Mouse (Mus musculus): ENCODE measurements around the gene Selenot.
"Not testable (repeated sequence)": the region's sequence is repeated elsewhere in the genome, so short reads cannot be mapped to it uniquely, and the experiment has no call there.

Selenot gene

DNA sequence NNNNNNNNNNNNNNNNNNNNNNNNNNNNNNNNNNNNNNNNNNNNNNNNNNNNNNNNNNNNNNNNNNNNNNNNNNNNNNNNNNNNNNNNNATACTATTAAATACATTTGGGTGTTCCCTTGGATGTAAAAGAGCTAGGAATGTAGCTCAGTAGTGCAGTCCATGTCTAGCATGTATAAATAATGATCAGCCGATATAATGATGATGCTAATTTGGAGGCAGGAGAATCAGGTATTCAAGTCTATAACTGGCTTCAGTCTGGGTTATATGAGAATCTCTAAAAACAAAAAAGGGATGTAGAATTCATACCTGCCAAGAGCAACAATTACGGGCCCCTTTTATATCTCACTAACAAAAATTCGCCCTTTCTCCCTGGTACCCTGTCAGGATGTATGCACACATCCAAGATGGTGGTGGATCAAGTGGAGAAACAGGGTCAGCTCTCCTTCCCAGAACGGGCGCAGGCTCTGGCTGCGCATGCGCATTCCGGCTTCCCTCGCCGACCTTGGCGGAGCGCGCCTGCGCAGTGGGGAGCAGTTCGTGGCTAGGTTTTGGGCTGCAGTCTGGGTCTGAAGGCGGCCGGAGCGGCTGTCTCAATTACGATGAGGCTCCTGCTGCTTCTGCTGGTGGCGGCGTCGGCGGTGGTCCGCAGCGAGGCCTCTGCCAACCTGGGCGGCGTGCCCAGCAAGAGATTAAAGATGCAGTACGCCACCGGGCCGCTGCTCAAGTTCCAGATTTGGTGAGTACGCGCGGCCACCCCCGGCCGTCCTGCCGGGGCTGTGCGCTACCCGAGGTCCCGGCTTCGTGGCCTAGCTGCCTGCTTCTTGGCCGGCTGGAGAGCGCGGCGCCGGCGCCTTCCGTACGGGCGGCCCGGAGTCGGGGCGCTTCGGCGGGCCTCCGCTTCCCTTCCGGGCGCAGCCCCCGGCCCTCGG is at the start of gene Selenot:
Selenot (plus strand) TSS at position 500 of the 930 bp plus-strand sequence.
- DNase-seq (ENCODE audit: low spot score): peak; percentile 98

- DNase-seq (ENCODE audit: low spot score): no peak
Measured at GRCm38 (mm10) chr3:58536573-58536972, 39.9 kb upstream of the Selenot start.

GRCm38 (mm10) chr3:58552001-58552811 is 24.2 kb upstream of the Selenot start:
- no peak for DNase-seq (ENCODE audit: low spot score)

GRCm38 (mm10) chr3:58556649-58557048 is 19.8 kb upstream of the Selenot start:
- DNase-seq (ENCODE audit: low spot score): peak; percentile 29

DNA sequence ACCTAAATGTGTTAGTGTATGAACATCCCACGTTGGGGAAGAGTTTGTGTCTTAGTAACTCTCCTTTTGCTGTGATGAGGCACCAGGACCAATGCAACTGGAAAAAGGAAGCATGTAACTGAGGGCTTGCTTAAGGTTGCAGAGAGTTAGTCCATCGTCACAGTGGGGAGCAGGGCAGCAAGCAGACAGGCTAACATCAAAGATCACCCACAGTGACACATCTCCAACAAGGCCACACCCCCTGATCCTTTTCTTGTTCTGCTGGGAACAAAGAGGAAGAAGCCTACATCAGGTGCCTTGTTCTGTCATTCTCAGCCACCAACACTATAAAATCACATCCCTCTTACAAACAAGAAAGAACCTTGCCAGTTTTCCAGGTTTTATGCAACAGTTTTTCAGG is 16.5 kb upstream of the Selenot start:
- DNase-seq (ENCODE audit: low spot score): no peak

GRCm38 (mm10) chr3:58561437-58561836 is 15.0 kb upstream of the Selenot start:
- no peak for DNase-seq (ENCODE audit: low spot score)

DNA sequence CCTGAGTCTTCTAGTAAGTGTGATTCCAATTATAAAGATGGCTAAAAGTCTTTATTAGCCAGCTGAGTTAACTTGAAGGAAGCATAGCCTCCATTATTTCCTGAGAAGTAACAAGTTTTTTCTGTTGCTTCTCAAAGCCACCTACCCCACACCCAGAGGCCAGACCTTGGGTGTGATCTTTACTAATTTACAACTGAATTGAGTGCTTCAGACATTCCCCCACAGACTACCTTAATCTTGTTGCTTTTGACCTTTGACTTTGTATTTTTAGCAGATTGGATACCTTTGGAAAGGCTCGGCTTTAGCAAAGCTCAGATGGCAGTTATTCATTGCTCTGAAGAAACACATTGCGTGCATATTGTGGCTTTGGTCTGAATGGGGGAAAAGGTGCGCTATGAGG is 5.6 kb upstream of the Selenot start:
- no peak for DNase-seq (ENCODE audit: low spot score)

DNA sequence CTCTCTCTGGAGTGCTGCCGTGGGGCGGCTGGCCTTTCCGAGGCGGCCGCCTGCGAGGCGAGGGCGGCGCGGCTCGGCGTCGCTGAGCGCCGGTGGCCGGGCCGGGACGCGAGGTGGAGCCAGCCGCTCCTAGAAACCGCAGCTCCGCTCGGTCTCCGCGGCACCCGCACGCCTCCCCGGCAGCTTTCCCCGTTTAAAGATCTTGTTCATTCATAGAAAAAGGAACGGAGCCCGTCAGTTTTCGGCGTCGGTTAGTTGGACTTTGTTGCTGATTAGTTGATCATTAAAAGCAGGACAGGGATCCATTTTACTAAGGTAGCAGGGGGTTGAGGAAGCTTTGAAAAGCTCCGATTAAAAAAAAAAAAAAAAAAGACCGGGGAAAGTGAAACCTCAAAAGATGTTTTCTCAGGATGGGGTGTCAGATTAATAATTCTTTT is 649 bp downstream of the Selenot start:
- peak; percentile 67 for DNase-seq (ENCODE audit: low spot score)

DNA sequence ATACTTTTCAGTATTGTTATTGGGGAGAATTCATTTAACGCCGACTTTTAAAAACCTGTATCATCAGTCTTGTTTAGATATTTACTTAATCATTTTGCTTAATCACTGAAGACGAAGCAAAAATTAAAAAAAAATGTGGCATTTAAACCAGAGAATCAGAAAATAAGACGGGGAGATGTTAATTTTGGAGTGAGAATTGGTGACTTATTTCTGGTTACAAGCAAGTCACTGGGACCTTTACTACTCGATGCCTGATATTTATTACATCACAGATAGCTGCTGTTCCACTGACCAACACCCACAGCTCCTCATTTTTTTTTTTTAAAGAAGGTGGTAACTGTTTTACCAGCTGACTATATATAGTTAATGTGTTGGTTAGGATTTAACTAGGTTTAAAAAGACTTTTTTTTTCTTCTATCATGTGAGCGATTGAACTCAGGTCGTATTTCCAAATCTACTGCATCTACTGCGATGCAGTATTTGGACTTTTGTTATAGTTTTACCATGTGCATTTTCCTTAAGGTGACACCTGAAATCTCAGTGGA is 1.1 kb downstream of the Selenot start:
- DNase-seq (ENCODE audit: low spot score): peak; percentile 39

DNA sequence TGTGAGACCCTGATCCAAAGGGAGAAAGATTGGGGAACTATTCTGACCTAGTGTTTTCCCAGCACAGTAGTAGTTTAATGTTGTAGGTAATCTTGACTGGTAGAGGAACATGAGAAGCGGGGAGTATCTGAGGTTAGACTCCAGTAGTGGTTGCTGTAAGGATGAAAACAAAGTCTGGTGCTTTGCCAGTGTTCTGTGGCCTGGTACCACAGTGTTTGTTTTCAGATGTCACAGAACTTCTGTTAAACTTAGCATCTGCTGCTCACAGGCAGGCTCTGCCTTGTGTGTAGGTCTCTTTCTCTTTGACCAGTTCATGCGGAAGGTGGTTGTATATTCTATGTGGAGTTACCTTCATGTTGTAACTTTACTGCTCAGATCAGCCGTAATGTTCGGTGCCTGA is 5.1 kb downstream of the Selenot start:
- no peak for DNase-seq (ENCODE audit: low spot score)

DNA sequence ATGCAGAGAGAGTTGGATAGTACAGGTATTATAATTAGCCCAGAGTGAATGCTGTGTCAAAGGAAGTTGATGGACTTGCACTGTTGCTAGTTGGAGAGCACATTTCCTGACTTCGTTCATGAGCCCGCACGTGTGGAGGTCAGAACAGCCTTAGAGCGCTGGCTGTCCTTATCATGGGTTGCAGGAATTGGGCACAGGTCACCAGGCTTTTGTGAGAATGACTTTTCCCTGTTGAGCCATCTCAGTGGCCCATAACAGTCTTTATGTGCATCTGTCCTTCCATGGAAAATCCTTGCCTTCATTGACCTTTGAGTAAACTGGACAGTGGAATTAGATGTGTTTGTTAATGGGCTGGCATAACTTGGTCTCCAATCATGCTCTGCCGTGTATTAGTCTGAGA is 5.9 kb downstream of the Selenot start:
- DNase-seq (ENCODE audit: low spot score): no peak

DNA sequence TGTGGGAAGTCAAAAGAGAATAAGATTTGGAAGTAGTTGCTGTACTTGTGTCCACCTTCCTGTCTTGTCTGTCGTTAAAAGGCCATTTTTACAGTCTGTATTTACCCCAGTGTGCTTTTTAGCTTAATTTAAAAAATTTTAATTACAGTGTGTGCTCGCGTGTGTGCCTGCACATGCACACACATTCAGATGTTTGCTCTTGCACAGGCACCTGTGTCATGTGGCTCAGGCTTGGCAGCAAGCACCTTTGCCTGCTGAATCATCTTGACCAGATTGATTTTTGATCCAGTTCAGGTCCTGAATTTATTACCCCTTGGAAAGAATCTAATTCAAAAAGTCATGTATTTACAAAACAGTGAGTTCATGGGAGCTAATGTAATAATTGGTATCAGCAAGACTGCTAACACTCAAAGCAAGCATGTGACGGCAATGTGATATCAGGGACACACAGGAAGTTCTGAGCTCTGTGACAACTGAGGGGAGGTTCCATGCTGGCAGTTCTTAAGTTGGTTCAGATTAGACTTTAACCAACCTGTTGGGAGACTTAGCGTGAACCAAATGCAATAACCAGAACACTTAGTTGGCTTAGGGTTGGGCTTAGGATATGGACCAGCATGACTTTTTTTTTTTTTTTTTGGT is 6.5 kb downstream of the Selenot start:
- DNase-seq (ENCODE audit: low spot score): no peak

DNA sequence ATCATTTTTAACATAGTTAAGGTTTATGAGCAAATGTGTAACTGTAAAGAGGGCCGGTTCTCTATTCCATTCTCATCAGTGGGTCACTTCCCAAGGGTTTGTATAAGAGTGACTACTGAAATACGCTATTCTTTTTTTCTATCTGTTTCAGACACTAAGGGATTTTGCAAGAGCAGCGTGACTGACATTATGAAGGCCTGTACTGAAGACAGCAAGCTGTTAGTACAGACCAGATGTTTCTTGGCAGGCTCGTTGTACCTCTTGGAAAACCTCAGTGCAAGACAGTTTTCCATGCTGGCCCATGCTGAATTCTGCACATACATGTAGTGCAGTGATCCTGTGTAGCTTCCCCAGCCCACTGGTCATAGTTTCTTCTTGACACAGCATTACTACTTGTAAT is 14.1 kb downstream of the Selenot start:
- not testable (repeated sequence) for DNase-seq (ENCODE audit: low spot score)

DNA sequence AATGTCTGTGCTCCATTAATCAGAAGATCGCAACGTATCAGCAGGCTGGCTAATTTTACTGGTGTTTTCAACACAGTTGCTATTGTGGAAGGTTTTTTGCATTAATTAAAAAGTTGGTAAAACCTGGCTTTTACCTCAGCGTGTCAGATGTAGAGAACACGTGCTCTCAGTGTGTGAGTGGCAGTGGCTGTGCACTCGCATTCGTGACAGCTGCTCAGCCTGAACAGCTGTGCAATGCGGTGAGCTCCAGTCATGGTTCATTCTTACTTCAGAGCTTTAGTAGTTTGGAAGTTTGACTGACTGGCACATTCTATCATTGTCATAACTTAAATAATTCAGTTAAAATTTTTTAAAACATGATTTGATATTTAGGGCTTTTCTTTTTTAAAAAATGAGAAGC is 16.2 kb downstream of the Selenot start:
- not testable (repeated sequence) for DNase-seq (ENCODE audit: low spot score)

GRCm38 (mm10) chr3:58593623-58594022 is 17.2 kb downstream of the Selenot start:
- DNase-seq (ENCODE audit: low spot score): no peak

GRCm38 (mm10) chr3:58608506-58608905 is 32.1 kb downstream of the Selenot start:
- DNase-seq (ENCODE audit: low spot score): no peak

- no peak for DNase-seq (ENCODE audit: low spot score)
Measured at GRCm38 (mm10) chr3:58609985-58610384, 33.5 kb downstream of the Selenot start.

- DNase-seq (ENCODE audit: low spot score): no peak
Measured at GRCm38 (mm10) chr3:58621066-58621465, 44.6 kb downstream of the Selenot start.

GRCm38 (mm10) chr3:58622665-58623394 is 46.4 kb downstream of the Selenot start:
- DNase-seq (ENCODE audit: low spot score): no peak

DNA sequence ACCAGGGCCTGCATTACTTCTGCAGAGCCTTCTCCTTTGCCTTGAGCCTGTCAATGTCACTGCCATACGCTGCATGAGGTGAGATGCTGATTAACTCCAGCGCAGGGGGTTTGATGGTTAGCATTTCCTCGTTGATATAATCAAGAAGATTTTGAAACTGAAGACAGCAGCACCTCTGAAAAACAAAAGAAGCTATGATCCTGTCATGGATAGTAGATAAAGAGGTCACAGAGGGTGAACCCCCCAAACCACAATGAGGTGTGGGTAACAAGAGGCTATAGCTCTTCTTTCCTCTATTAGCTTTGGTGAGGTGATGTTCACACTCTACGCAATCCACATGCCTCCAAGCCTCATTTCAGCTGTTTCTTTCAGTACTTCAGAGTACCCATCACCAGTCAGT is 48.5 kb downstream of the Selenot start:
- no peak for DNase-seq (ENCODE audit: low spot score)

DNA sequence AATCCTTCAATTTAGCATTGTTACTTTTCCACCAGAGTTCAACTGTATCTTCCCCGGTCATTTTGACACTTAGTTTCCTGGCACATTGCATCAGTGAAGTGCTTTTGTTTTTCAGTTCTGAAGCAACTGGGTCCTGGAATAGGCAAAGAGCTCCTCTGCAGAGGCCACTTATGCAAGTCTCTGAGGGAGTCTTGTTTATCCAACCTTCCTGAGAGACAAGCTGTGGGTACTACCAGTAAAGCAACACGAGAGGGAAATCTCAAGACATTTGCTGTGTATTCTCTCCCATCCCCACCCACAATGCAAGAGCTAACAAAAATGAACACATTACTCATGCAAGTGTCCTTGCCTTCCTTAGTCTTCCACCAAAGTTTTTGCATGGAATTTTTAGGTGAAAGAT is 55.3 kb downstream of the Selenot start:
- no peak for DNase-seq (ENCODE audit: low spot score)
